Mouse (Mus musculus) C2C12 (cell line): ENCODE measurements around the gene H2al1a. TPM values are rescaled to one million over a fixed set of nuclear protein-coding genes. Genes with fewer than 3 reads are reported as not detected.
"Not testable (repeated sequence)": the region's sequence is repeated elsewhere in the genome, so short reads cannot be mapped to it uniquely, and the experiment has no call there.

Source experiments
- H3K27me3 ChIP-seq: one replicate; pipeline ENCODE4 v1.6.1; 2011; ENCODE audit not compliant: control insufficient read depth, insufficient read depth, insufficient read length
- H3K36me3 ChIP-seq: one replicate; pipeline ENCODE4 v1.6.1; 2011; ENCODE audit not compliant: control insufficient read depth, insufficient read depth
- H3K4me3 ChIP-seq: one replicate; pipeline ENCODE4 v1.5.1; 2011; ENCODE audit warnings: mild to moderate bottlenecking, control low read depth; ENCODE audit not compliant: poor library complexity, insufficient read depth, severe bottlenecking
- H3K79me2 ChIP-seq: one replicate; pipeline ENCODE4 v1.6.1; 2011; ENCODE audit not compliant: control insufficient read depth, insufficient read depth
- H3K79me3 ChIP-seq: one replicate; pipeline ENCODE4 v1.6.1; 2011; ENCODE audit warnings: low read depth, control low read depth
- H3ac ChIP-seq: one replicate; pipeline ENCODE3; 2011; ENCODE audit warnings: low read depth; ENCODE audit not compliant: control insufficient read depth, insufficient read length
- CEBPB ChIP-seq: IDR thresholded peaks from one replicate; pipeline ENCODE4 v1.6.1; 2011; ENCODE audit warnings: low read depth, mild to moderate bottlenecking, control low read depth, moderate library complexity
- CTCF ChIP-seq: IDR thresholded peaks from one replicate; pipeline ENCODE4 v1.5.1; 2011; ENCODE audit not compliant: control insufficient read depth, insufficient read depth, insufficient read length
- FOSL1 ChIP-seq: IDR thresholded peaks from one replicate; pipeline ENCODE4 v1.8.0; 2011; ENCODE audit warnings: mild to moderate bottlenecking, low read length; ENCODE audit not compliant: poor library complexity, insufficient read depth, severe bottlenecking
- MAX ChIP-seq: IDR thresholded peaks from one replicate; pipeline ENCODE4 v1.6.1; 2011; ENCODE audit warnings: mild to moderate bottlenecking, control low read depth
- MYOD1 ChIP-seq: IDR thresholded peaks from one replicate; pipeline ENCODE4 v1.6.1; 2011; ENCODE audit warnings: low read depth; ENCODE audit not compliant: control insufficient read depth, insufficient read length
- MYOG ChIP-seq: IDR thresholded peaks from one replicate; pipeline ENCODE4 v1.6.1; 2011; ENCODE audit not compliant: control insufficient read depth, insufficient read length; ENCODE audit errors: extremely low read depth
- USF1 ChIP-seq: IDR thresholded peaks from one replicate; pipeline ENCODE4 v1.6.1; 2011; ENCODE audit warnings: low read depth, mild to moderate bottlenecking, control low read depth, moderate library complexity
- polyA plus RNA-seq: library from polyadenylated mRNA; unstranded; fragments of >200 nt; fragmentation: generic; extraction: Trizol; gene quantifications from one replicate; pipeline ENCODE4 v1.2.1, GENCODE M21; 2012; ENCODE audit warnings: missing spikeins

Gene H2al1a
- polyA plus RNA-seq, 1 experiment: not detected

GRCm38 (mm10) chrX:11289244-11289643, 9.8 kb upstream of the H2al1a start:
- Histone ChIP-seq H3ac (no peak overlapping the region), H3K27me3 (no peaks in the 10 kb centered on the region)
- TF ChIP-seq MAX (no peak), CTCF (no peak), USF1 (no peak), FOSL1 (no peak), MYOD1 (no peak), MYOG (no peak), CEBPB (no peak)

GRCm38 (mm10) chrX:11302132-11302531, 3.1 kb downstream of the H2al1a start, which contains the start of gene H2al1b:
Gene H2al1b, plus strand, starts transcription at chrX:11302432.
- not testable (repeated sequence) for H3K79me3 ChIP-seq, H3K79me2 ChIP-seq, H3K36me3 ChIP-seq, H3K4me3 ChIP-seq, H3ac ChIP-seq, H3K27me3 ChIP-seq

More at GRCm38 (mm10) chrX:11289244-11289643, 9.8 kb upstream of the H2al1a start:
- Histone ChIP-seq H3K79me2 (no peaks in the 10 kb centered on the region), H3K36me3 (no peaks in the 10 kb centered on the region), H3K4me3 (no peak overlapping the region), H3K79me3 (no peaks in the 10 kb centered on the region)

GRCm38 (mm10) chrX:11305355-11305754, 6.3 kb downstream of the H2al1a start, which contains the start of gene H2al1c:
Gene H2al1c, plus strand, starts transcription at chrX:11305655.
- H3K27me3 ChIP-seq, H3K79me2 ChIP-seq, H3ac ChIP-seq, H3K4me3 ChIP-seq, H3K36me3 ChIP-seq, H3K79me3 ChIP-seq: not testable (repeated sequence)

- H3K79me2 ChIP-seq, H3K36me3 ChIP-seq, H3K27me3 ChIP-seq, H3K4me3 ChIP-seq, H3K79me3 ChIP-seq, H3ac ChIP-seq: not testable (repeated sequence)
These were observed 9.5 kb downstream of the H2al1a start, which contains the start of gene H2al1d for GRCm38 (mm10) chrX:11308524-11308923. Gene H2al1d, plus strand, starts transcription at chrX:11308824.

- H3K27me3 ChIP-seq, H3K79me3 ChIP-seq, H3K4me3 ChIP-seq, H3K36me3 ChIP-seq, H3ac ChIP-seq, H3K79me2 ChIP-seq: not testable (repeated sequence)
These were observed 12.6 kb downstream of the H2al1a start, which contains the start of gene H2al1e for GRCm38 (mm10) chrX:11311634-11312033. Gene H2al1e, plus strand, starts transcription at chrX:11311934.

- H3K36me3 ChIP-seq, H3ac ChIP-seq, H3K79me2 ChIP-seq, H3K79me3 ChIP-seq, H3K4me3 ChIP-seq, H3K27me3 ChIP-seq: not testable (repeated sequence)
These were observed 15.8 kb downstream of the H2al1a start, which contains the start of gene H2al1f for GRCm38 (mm10) chrX:11314858-11315257. Gene H2al1f, plus strand, starts transcription at chrX:11315158.

GRCm38 (mm10) chrX:11317956-11318355, 18.9 kb downstream of the H2al1a start, which contains the start of gene H2al1g:
Gene H2al1g, plus strand, starts transcription at chrX:11318256.
- H3K79me2 ChIP-seq, H3K4me3 ChIP-seq, H3K27me3 ChIP-seq, H3K36me3 ChIP-seq, H3ac ChIP-seq, H3K79me3 ChIP-seq: not testable (repeated sequence)

- not testable (repeated sequence) for H3K79me3 ChIP-seq, H3K4me3 ChIP-seq, H3K27me3 ChIP-seq, H3ac ChIP-seq, H3K79me2 ChIP-seq, H3K36me3 ChIP-seq
These were observed 22.1 kb downstream of the H2al1a start, which contains the start of gene H2al1h for GRCm38 (mm10) chrX:11321192-11321591. Gene H2al1h, plus strand, starts transcription at chrX:11321492.

- H3K36me3 ChIP-seq, H3K79me3 ChIP-seq, H3K27me3 ChIP-seq, H3K4me3 ChIP-seq, H3ac ChIP-seq, H3K79me2 ChIP-seq: not testable (repeated sequence)
These were observed 25.3 kb downstream of the H2al1a start, which contains the start of gene H2al1i for GRCm38 (mm10) chrX:11324359-11324758. Gene H2al1i, plus strand, starts transcription at chrX:11324659.

GRCm38 (mm10) chrX:11327522-11327921, 28.5 kb downstream of the H2al1a start, which contains the start of gene H2al1j:
Gene H2al1j, plus strand, starts transcription at chrX:11327822.
- not testable (repeated sequence) for H3K27me3 ChIP-seq, H3K36me3 ChIP-seq, H3K4me3 ChIP-seq, H3ac ChIP-seq, H3K79me3 ChIP-seq, H3K79me2 ChIP-seq
